ENCODE assay signal across 29 mouse cellular contexts in the genomic region with DNA sequence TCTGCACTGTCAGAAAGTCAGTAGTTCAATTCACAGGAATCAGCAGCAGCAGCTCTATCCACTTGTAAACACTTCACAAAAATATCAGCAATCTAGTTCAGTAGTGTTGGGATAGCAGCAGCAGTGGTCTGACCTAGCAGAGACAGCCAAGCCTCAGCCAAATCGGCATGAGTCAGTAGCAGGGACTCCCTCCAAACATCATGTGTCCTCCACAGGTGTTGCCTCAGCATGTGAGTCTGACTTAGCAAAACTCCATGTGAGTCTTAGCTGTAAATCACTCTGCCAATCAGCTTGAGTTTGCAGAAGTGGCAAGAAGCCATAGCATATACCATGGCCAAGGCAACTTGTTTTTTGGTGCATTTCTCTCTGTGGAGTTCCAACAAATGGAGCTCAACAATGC. TPM values are rescaled to one million over a fixed set of nuclear protein-coding genes. Genes with fewer than 3 reads are reported as not detected.
"Had no signal": no experiment of that assay in that cellular context is flagged by ENCODE, and none has a peak within 500 bp of the region (broad histone marks: within the 10 kb centered on the region; RNA-seq: fewer than 3 reads in every experiment).

No protein-coding gene starts in this region.

- DNase-seq: kidney, adult 18-20 months; kidney, adult 9 months; kidney, postnatal 14 days; kidney, postnatal 4 days; layer of hippocampus, adult 9-11 months; liver, embryonic 13.5 days; lung, adult 2 months; lung, postnatal 14 days; right cerebral cortex, postnatal 25 days; thymus, adult 2 months; thymus, postnatal 25 days had no signal

- H3K27ac ChIP-seq: layer of hippocampus, adult 2 months; left cerebral cortex, adult 2 months; liver, embryonic 13.5 days; macrophage; midbrain, embryonic 12.5 days; midbrain, embryonic 15.5 days; neural tube, embryonic 12.5 days; neural tube, embryonic 15.5 days; stomach, postnatal 0 days had no signal

- H3K36me3 ChIP-seq: liver, embryonic 13.5 days; midbrain, embryonic 12.5 days; midbrain, embryonic 15.5 days; neural tube, embryonic 12.5 days; neural tube, embryonic 15.5 days had no signal

- H3K27me3 ChIP-seq: liver, embryonic 13.5 days; midbrain, embryonic 12.5 days; midbrain, embryonic 15.5 days; neural tube, embryonic 12.5 days; neural tube, embryonic 15.5 days had no signal

- H3K4me3 ChIP-seq: layer of hippocampus, adult 2 months; left cerebral cortex, adult 2 months; liver, embryonic 13.5 days; midbrain, embryonic 12.5 days; midbrain, embryonic 15.5 days; neural tube, embryonic 12.5 days; neural tube, embryonic 15.5 days had no signal

- H3K9me3 ChIP-seq: liver, embryonic 13.5 days; midbrain, embryonic 12.5 days; midbrain, embryonic 15.5 days; neural tube, embryonic 12.5 days; neural tube, embryonic 15.5 days had no signal

- H3K9ac ChIP-seq: liver, embryonic 13.5 days; midbrain, embryonic 12.5 days; midbrain, embryonic 15.5 days; neural tube, embryonic 12.5 days; neural tube, embryonic 15.5 days had no signal

RNA-seq across cellular contexts. Expression of a gene that starts 18.5 kb away (rescaled TPM):
- total RNA-seq: layer of hippocampus, adult 2 months; layer of hippocampus, postnatal 25 days; left cerebral cortex, adult 2 months; left cerebral cortex, postnatal 36 days had no signal
- polyA plus RNA-seq: kidney, embryonic 16.5 days; limb, embryonic 11.5 days; limb, embryonic 14.5 days; liver, adult 2 months; liver, embryonic 13.5 days; liver, embryonic 16.5 days; lung, embryonic 16.5 days; macrophage; midbrain, embryonic 12.5 days; midbrain, embryonic 15.5 days; neural tube, embryonic 12.5 days; neural tube, embryonic 15.5 days; spleen, adult 2 months; stomach, embryonic 14.5 days had no signal
